Mouse (Mus musculus): ENCODE measurements around the gene Tcf23. TPM values are rescaled to one million over a fixed set of nuclear protein-coding genes. Genes with fewer than 3 reads are reported as not detected.
A peak's percentile ranks its signal among the peaks of the same experiment; 100 is the strongest.

Tcf23 gene
- total and polyA plus RNA-seq, 2 experiments: under 0.01 to 0.06 TPM

DNA sequence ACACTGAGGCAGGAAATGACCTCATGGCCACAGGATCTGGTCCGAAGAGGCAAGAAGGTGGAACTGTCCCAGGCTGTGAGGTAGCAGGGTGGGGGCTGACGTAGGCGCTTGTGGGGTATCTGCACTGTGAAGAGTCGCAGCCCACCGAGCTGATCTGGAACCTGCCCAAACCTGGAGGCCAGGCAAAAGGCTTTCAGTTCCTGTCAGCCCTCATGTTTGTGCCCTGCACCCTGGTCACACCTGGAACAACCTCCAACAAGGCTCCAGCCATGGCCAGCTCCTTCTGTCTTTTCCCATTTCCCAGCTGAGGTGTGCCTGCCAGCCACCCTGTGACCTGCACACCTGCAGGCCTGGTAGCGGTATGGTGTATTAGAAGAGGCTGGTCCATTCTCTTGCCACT lies 10.6 kb upstream of the Tcf23 start:
- WGBS: 79% methylated on average over 6 of the region's 6 CpGs
- Histone ChIP-seq H3K4me1 (ENCODE audit: control insufficient read depth, insufficient read depth, low read length) (peaks cover 16% of the 10 kb centered on the region), H3K79me2 (ENCODE audit: control insufficient read depth, insufficient read depth, low read length) (peaks cover 21% of the 10 kb centered on the region; the same call in 1 of the 2 replicates), H3K27ac (replicated peaks; ENCODE audit: insufficient read depth, low read depth, low read length) (no peak overlapping the region), H3K4me3 (ENCODE audit: insufficient read depth, low read depth, low read length) (no peak overlapping the region), H3K9ac (ENCODE audit: low read depth, low read length) (peak overlapping the region; percentile 16), H3K36me3 (ENCODE audit: control insufficient read depth, insufficient read depth, low read length) (peaks cover 40% of the 10 kb centered on the region), H3K27me3 (ENCODE audit: control insufficient read depth, insufficient read depth, low read length) (no peaks in the 10 kb centered on the region)
- no peak for DNase-seq (ENCODE audit: extremely low read depth, low read depth, low spot score)
- TF ChIP-seq CTCF (IDR thresholded peaks at IDR 0.05; ENCODE audit: low read depth, low read length): no peak
- no peak for TF ChIP-seq POLR2A (IDR thresholded peaks at IDR 0.05; ENCODE audit: extremely low read depth, insufficient read depth, low read length)

DNA sequence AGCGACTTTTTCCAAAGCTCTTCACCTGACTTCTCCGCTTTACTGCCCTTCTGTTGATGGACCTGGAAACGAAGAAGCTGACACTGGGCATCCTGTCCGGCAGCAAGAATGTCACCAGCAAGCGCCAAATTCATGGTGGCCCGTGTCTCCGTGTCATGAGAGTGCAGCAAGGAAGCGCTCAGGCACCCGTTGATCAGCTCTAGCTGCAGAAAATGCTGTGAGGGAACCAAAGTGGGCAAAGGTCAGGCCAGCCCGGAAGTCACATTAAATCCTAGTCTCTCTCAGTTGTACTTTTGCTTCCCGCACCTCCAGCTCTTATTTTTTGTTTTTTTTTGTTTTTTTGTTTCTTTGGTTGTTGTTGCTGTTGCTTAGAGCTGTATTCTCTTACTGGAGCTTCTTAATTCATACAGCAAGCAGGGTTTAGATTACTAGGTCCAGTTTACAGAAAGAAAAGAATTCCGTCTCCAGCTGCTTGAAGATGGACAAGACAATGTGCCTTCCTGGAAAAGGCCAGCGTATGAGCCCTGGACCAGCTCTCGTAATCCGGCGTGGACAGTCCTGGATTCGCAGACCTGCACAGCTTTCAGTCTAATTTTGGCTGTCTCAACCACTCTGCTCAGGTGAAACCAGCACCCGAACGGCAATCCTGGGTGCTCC lies 9.1 kb upstream of the Tcf23 start:
- 6% methylated on average over 19 of the region's 19 CpGs for WGBS

DNA sequence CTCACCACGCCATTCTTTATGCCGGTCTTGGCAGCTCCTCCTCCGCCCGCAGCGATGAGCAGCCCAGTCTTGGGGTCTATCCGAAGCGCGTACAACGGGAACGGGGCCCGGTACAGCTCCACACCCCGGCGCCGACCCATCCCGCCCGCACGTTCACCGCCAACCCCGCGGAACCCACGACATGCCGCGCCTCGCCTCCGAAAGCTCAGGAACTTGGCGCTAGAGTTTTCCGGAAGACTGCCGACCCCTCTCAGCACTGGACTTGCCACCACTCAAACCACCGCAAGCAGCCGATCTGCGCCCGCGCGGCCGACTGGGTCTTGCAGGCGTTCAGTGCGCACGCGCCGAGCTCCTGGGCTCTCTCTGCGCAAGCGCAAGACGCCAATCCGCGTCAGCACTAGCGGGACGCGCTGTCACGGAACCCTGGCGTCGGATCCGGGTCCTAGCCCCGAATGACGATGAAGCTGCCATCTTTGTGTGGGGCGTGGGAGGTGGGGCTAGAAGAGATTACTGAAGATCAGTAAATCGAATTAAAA lies 8.4 kb upstream of the Tcf23 start, which contains the start of gene Preb:
Gene Preb, minus strand, starts transcription at position 396 of the 536 bp plus-strand sequence.
- peaks cover 13% of the 10 kb centered on the region for H3K4me1 ChIP-seq (ENCODE audit: control insufficient read depth, insufficient read depth, low read length)
- peak within 1 kb of the TSS; percentile 74 for H3K27ac ChIP-seq (replicated peaks; ENCODE audit: insufficient read depth, low read depth, low read length)
- H3K79me2 ChIP-seq (ENCODE audit: control insufficient read depth, insufficient read depth, low read length): peaks cover 21% of the 10 kb centered on the region; the same call in 1 of the 2 replicates
- H3K27me3 ChIP-seq (ENCODE audit: control insufficient read depth, insufficient read depth, low read length): no peaks in the 10 kb centered on the region
- peak; percentile 85 for DNase-seq (ENCODE audit: extremely low read depth, low read depth, low spot score)
- WGBS: under 1% methylated on average over 56 of the region's 56 CpGs
- peak within 1 kb of the TSS; percentile 97 for H3K9ac ChIP-seq (ENCODE audit: low read depth, low read length)
- peak within 1 kb of the TSS; percentile 92 for H3K4me3 ChIP-seq (ENCODE audit: insufficient read depth, low read depth, low read length)
- TF ChIP-seq CTCF (IDR thresholded peaks at IDR 0.05; ENCODE audit: low read depth, low read length) (no peak), POLR2A (IDR thresholded peaks at IDR 0.05; ENCODE audit: extremely low read depth, insufficient read depth, low read length) (peak; percentile 95)
- peaks cover 23% of the 10 kb centered on the region for H3K36me3 ChIP-seq (ENCODE audit: control insufficient read depth, insufficient read depth, low read length)

More for the DNA sequence above, 9.1 kb upstream of the Tcf23 start:
- H3K9ac ChIP-seq (ENCODE audit: low read depth, low read length): peak overlapping the region; percentile 97
- TF ChIP-seq CTCF (IDR thresholded peaks at IDR 0.05; ENCODE audit: low read depth, low read length) (no peak), POLR2A (IDR thresholded peaks at IDR 0.05; ENCODE audit: extremely low read depth, insufficient read depth, low read length) (no peak)
- H3K27me3 ChIP-seq (ENCODE audit: control insufficient read depth, insufficient read depth, low read length): no peaks in the 10 kb centered on the region
- peak overlapping the region; percentile 92 for H3K4me3 ChIP-seq (ENCODE audit: insufficient read depth, low read depth, low read length)
- DNase-seq (ENCODE audit: extremely low read depth, low read depth, low spot score): peak; percentile 76
- peak overlapping the region; percentile 74 for H3K27ac ChIP-seq (replicated peaks; ENCODE audit: insufficient read depth, low read depth, low read length)
- peaks cover 13% of the 10 kb centered on the region for H3K4me1 ChIP-seq (ENCODE audit: control insufficient read depth, insufficient read depth, low read length)
- peaks cover 29% of the 10 kb centered on the region for H3K36me3 ChIP-seq (ENCODE audit: control insufficient read depth, insufficient read depth, low read length)
- H3K79me2 ChIP-seq (ENCODE audit: control insufficient read depth, insufficient read depth, low read length): peaks cover 21% of the 10 kb centered on the region; the same call in 1 of the 2 replicates

DNA sequence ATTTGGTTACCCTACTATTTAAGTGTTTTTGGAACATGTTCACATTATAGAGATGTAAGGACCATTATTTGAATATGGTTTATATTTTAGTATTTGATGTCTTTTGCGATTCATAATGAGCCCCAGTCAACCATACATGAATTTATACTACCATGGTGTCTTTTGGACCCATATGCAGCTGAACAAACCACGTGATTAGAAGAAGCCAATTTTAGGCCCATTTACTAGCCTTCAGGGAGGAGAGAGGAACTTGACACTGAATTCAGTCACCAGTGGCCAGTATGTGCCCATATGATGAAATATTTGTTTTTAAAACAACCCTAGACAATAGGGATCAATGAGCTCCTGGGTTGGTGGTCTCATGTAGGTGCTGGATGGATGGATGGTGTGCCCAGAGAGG lies 7.6 kb upstream of the Tcf23 start:
- peaks cover 21% of the 10 kb centered on the region; the same call in 1 of the 2 replicates for H3K79me2 ChIP-seq (ENCODE audit: control insufficient read depth, insufficient read depth, low read length)
- H3K9ac ChIP-seq (ENCODE audit: low read depth, low read length): no peak overlapping the region
- TF ChIP-seq POLR2A (IDR thresholded peaks at IDR 0.05; ENCODE audit: extremely low read depth, insufficient read depth, low read length) (no peak), CTCF (IDR thresholded peaks at IDR 0.05; ENCODE audit: low read depth, low read length) (no peak)
- peaks cover 15% of the 10 kb centered on the region for H3K36me3 ChIP-seq (ENCODE audit: control insufficient read depth, insufficient read depth, low read length)
- peak overlapping the region; percentile 65; the same call in 1 of the 2 replicates for H3K27ac ChIP-seq (replicated peaks; ENCODE audit: insufficient read depth, low read depth, low read length)
- 94% methylated on average over 2 of the region's 2 CpGs for WGBS
- no peak for DNase-seq (ENCODE audit: extremely low read depth, low read depth, low spot score)
- H3K4me1 ChIP-seq (ENCODE audit: control insufficient read depth, insufficient read depth, low read length): peaks cover 13% of the 10 kb centered on the region
- no peak overlapping the region for H3K4me3 ChIP-seq (ENCODE audit: insufficient read depth, low read depth, low read length)
- no peaks in the 10 kb centered on the region for H3K27me3 ChIP-seq (ENCODE audit: control insufficient read depth, insufficient read depth, low read length)

DNA sequence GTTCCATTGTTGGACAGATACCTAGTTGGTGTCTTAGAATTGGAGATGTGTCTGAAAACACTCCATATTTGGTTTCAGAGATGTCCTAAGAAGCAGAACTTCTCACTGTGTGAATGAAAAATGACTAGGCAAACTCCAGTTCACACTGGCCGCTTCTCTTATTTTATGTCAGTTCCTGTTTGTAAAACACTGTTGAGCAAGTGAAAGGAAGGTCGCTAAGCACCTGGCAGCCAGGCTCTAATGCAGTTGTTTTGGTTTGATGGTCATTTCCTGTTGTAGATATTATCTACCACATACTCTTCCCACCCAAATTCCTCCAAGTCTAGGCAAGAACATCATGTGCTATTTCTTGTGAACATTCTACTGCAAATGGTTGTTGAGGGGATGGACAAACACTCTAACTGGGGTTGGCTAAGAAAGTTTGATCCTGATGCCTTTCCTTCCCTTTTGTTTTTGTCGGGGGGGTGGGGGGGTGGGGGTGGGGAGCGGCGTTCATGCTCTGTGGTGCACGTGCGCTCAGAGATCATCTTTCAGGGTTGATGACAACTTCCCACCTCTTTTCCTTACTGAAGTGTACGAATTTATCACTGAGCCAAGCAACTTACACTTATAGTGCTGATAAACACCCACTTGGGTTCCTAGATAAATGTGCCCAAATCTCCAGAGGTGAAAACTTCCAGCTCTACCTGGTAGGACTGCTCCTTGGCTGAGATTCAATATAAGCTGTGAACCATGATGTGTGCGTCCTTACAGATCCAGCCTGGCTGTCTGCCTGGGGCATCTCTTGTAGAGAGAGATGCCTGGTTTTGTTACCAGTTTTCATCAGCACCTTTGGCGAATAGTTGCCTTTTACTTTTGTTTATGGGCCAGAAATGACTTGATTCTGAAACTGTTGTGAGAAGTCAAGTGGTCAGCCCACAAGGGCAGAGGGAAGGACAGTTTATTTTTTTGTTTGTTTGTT lies 6.6 kb upstream of the Tcf23 start:
- Histone ChIP-seq H3K9ac (ENCODE audit: low read depth, low read length) (no peak overlapping the region), H3K36me3 (ENCODE audit: control insufficient read depth, insufficient read depth, low read length) (peaks cover 13% of the 10 kb centered on the region), H3K79me2 (ENCODE audit: control insufficient read depth, insufficient read depth, low read length) (peaks cover 21% of the 10 kb centered on the region; the same call in 1 of the 2 replicates), H3K4me1 (ENCODE audit: control insufficient read depth, insufficient read depth, low read length) (peaks cover 13% of the 10 kb centered on the region), H3K27me3 (ENCODE audit: control insufficient read depth, insufficient read depth, low read length) (no peaks in the 10 kb centered on the region), H3K27ac (replicated peaks; ENCODE audit: insufficient read depth, low read depth, low read length) (no peak overlapping the region), H3K4me3 (ENCODE audit: insufficient read depth, low read depth, low read length) (no peak overlapping the region)
- 71% methylated on average over 10 of the region's 10 CpGs for WGBS
- TF ChIP-seq POLR2A (IDR thresholded peaks at IDR 0.05; ENCODE audit: extremely low read depth, insufficient read depth, low read length): no peak
- TF ChIP-seq CTCF (IDR thresholded peaks at IDR 0.05; ENCODE audit: low read depth, low read length): no peak
- DNase-seq (ENCODE audit: extremely low read depth, low read depth, low spot score): no peak
